Mouse (Mus musculus): Measurements from ENCODE around the gene Tmem147.

DNA sequence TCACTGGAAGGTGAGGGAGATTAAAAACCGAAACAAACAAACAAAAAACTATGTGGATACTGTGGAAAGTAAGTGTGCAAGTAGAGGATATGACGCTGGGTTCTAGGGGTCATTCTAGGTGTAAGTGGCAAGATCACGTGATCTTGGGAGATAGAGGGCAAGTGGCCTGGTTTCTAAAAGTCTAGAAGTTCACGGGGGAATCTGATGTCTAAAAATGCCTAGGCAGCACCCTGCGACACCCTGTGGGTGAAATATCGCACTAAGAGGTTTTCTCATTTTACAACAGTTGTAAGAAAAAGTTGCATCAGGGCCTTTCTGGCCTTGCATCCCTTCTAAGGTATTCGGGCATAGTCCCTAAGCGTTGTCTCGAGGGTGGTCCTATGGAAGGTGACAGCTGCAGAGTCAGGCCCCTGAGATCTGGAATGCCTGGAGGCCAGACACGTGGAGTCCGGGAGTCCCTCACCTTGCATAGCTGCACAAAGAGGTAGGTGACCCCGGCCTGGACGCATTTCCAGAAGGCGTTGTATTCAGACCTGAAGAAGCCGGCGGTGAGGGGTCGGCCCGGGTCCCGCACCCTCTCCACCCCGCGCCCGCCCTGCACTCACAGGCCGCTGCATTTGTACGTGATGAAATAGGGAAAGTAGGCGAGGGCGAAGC, 473 bp downstream of the Tmem147 start:
- no peak for TF ChIP-seq POLR2A (IDR thresholded peaks at IDR 0.05; ENCODE audit: control insufficient read depth, extremely low read depth, insufficient read depth, low read length, poor library complexity)
- TF ChIP-seq CTCF (IDR thresholded peaks at IDR 0.05; ENCODE audit: borderline replicate concordance, control insufficient read depth, extremely low read depth, insufficient read depth, low read length, poor library complexity), result no peak

All from thymus, adult 2 months (tissue).